ENCODE assay signal across 8 mouse cellular contexts in the genomic region with DNA sequence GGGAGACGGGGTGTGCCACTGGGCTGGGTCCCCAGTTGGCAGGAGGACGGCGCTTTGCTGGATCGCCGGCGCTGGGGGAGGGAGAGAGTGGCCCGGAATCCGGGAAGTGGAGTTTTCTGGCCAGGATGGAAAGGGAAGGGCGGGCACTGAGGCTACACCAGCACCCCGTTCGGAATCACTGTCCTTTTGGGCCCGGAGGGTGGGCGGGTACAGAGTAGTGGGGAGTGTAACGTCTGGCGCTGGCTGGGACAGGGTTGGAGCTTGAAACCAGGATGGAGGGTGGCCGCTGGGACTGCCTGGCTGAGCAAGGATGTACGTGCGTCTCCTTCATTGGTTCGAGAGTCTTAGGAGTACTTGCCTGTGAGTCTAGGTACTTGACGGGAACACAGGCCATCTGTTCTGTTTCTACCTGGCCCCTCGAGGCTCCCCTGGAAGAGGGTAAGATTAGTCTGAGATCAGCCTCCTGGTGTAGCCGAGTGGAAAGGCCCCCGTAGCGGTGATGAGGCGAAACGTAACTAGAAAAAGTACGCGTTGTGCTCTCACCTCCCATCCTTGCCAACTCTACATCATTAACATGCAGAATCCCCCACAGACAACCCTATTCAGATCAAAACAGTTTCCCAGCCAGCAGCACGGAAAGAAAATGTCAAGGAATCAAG. TPM values are rescaled to one million over a fixed set of nuclear protein-coding genes. Genes with fewer than 3 reads are reported as not detected.
DNase-seq lines count a peak whose midpoint lies in the region; ATAC-seq and TF ChIP-seq lines count a peak whose summit lies in the region.

No protein-coding gene starts in this region.

- peak; percentile 26 to 28 for DNase-seq in B cell, adult 2 months
- peak; percentile 89 for DNase-seq in brain, embryonic 14.5 days (ENCODE audit: low read depth)
- peak; percentile 75 to 79 for DNase-seq in heart, postnatal 10 days
- peak; percentile 56 to 77 for DNase-seq in layer of hippocampus, adult 2 months (ENCODE audit: low spot score in 2 of 2)
- peak; percentile 70 for DNase-seq in lung, adult 2 months
- DNase-seq in ovary, adult 18-20 months (ENCODE audit: low spot score): peak; percentile 19
- DNase-seq in thymus, postnatal 10 days (ENCODE audit: low spot score in 2 of 2): peak; percentile 32 to 44

- H3K4me1 ChIP-seq in forebrain, embryonic 15.5 days: peaks cover 46% of the 10 kb centered on the region
- H3K4me1 ChIP-seq in lung, adult 2 months (ENCODE audit: control insufficient read depth, insufficient read depth, low read length): peaks cover 12% of the 10 kb centered on the region; the same call in 1 of the 2 replicates

- peak overlapping the region; percentile 76 for H3K9ac ChIP-seq in forebrain, embryonic 15.5 days (replicated peaks)

- peak; percentile 47 for ATAC-seq in forebrain, embryonic 15.5 days (replicated peaks)

- no peak for TF ChIP-seq POLR2A in brain, embryonic 14.5 days (IDR thresholded peaks at IDR 0.05; ENCODE audit: borderline replicate concordance, extremely low read depth, insufficient read depth, insufficient read length, poor library complexity, severe bottlenecking)
- TF ChIP-seq POLR2A in lung, adult 2 months (IDR thresholded peaks at IDR 0.05; ENCODE audit: borderline replicate concordance, extremely low read depth, low read depth, low read length): no peak

- H3K27ac ChIP-seq in forebrain, embryonic 15.5 days (replicated peaks): peak overlapping the region; percentile 82
- H3K27ac ChIP-seq in layer of hippocampus, adult 2 months: peak overlapping the region; percentile 90

- H3K9me3 ChIP-seq in forebrain, embryonic 15.5 days: no peaks in the 10 kb centered on the region

- peak overlapping the region; percentile 76 for H3K4me3 ChIP-seq in forebrain, embryonic 15.5 days
- H3K4me3 ChIP-seq in layer of hippocampus, adult 2 months: peak overlapping the region; percentile 96
- H3K4me3 ChIP-seq in lung, adult 2 months (replicated peaks; ENCODE audit: extremely low read depth, low read depth, low read length): peak overlapping the region; percentile 72

- no peaks in the 10 kb centered on the region for H3K27me3 ChIP-seq in forebrain, embryonic 15.5 days

- TF ChIP-seq CTCF in brain, embryonic 14.5 days (IDR thresholded peaks at IDR 0.05; ENCODE audit: borderline replicate concordance, extremely low read depth, insufficient read depth, insufficient read length): no peak
- TF ChIP-seq CTCF in layer of hippocampus, adult 2 months (conservative IDR thresholded peaks at IDR 0.05): no peak; the same call in 1 of the 2 replicates
- TF ChIP-seq CTCF in lung, adult 2 months (IDR thresholded peaks at IDR 0.05; ENCODE audit: insufficient read depth, low read length): no peak

- intact Hi-C loops in heart, postnatal 10 days (cut with DNase I): loop anchor here (2.0 to 10.0 kb wide), 6 partner anchors 35 to 213 kb away; no protein-coding TSS in a partner anchor

- H3K36me3 ChIP-seq in forebrain, embryonic 15.5 days: peaks cover under 1% of the 10 kb centered on the region; the same call in 1 of the 2 replicates

- 0% methylated on average over 29 of the region's 29 CpGs for WGBS in forebrain, embryonic 15.5 days
- WGBS in lung, adult 2 months: under 1% methylated on average over 29 of the region's 29 CpGs

- H3K4me2 ChIP-seq in forebrain, embryonic 15.5 days (replicated peaks): peak overlapping the region; percentile 88

RNA-seq across cellular contexts. Expression of a gene that starts 1.1 kb away (rescaled TPM):
- 27.6 and 44.2 TPM in 2 replicates for polyA plus RNA-seq in brain, embryonic 14.5 days (2012; rRNA removed)
- 16.7 and 17.5 TPM in 2 replicates for polyA plus RNA-seq in forebrain, embryonic 15.5 days (2015; fragmentation: Nextera tagmentation; extraction: Ambion mirVana)
- total RNA-seq in heart, postnatal 10 days (2021): 10 to 100 TPM; 33.9 to 36.9 TPM
- 10 to 100 TPM; 60.5 to 65.6 TPM for total RNA-seq in layer of hippocampus, adult 2 months (2021)
- polyA plus RNA-seq in lung, adult 2 months (2012; rRNA removed): 19.1 and 22.2 TPM in 2 replicates

Comparison
In these comparisons a context has a peak if more than half of its experiments do, and no peak if none do; other contexts are left out.
1. Peak in every context shown above with its lines: DNase-seq, ATAC-seq, H3K4me3 ChIP-seq and H3K27ac ChIP-seq.
2. DNase-seq: peak in every context shown above with its lines; median percentile 89 in brain, embryonic 14.5 days; 77 in heart, postnatal 10 days; 70 in lung, adult 2 months; 66 in layer of hippocampus, adult 2 months; 38 in thymus, postnatal 10 days; 27 in B cell, adult 2 months; 19 in ovary, adult 18-20 months.